Mouse (Mus musculus) c-Kit-positive CD71-positive TER-119-negative erythroid progenitor cells, embryonic 14.5 days (primary cell): Measurements from ENCODE around the gene Spire2.
"Not testable (repeated sequence)": the region's sequence is repeated elsewhere in the genome, so short reads cannot be mapped to it uniquely, and the experiment has no call there.

Source experiments
- DNase-seq: peaks from one replicate; pipeline ENCODE4 v3.0.0-alpha.2; 2013; ENCODE audit warnings: low read depth

Gene Spire2

DNA sequence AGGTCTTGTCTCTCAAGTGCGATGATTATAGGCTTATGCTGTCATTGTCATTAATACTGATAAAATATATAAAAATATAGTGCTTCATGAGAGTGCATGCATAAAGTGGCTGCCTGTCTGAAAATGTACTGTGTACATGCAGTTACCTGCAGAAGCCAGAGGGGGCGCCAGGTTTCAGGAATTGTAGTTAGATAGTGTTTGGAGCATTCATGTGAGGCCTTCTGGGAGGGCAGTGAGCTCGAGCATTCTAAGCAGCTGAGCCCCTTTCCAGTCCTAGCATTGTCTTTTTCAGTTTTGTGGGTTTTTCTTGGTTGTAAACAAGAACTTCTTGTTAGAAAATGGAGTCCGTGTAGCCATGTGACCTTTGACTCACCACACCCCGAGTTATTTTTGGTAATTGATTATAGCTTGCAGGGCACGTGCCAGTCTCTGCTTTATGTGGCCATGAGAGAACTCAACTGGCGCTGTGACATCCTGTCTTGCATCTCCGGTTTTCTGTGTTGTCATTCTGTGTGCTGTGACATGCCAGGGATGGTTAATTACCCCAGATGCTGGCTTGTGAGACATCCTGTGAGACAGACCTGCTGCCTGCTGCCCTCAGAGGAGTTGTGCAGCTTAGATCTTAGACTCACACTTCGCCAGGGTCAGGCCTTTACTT lies 52.5 kb downstream of the Spire2 start:
- DNase-seq, result peak; percentile 38

GRCm38 (mm10) chr8:123387041-123387440 lies 54.5 kb downstream of the Spire2 start:
- DNase-seq, result no peak

DNA sequence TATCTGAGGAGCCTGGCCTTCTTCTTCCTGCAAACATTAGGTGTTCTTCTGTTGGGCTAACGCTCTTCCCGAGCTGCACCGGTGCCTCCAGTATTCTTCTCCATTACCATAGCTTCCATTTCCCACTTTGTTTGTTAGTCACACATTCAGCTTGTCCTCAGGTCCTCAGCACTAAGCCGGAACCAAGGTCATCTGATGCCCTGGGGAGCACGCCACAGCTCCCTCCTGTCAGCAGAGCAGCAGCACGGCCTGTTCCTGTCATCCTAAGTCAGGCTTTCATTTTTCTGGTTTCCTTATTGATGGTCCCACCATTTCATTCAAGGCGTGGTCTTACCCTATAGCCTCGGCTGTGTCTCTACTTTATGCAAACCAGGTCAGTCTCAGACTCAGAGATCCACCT lies 55.3 kb downstream of the Spire2 start:
- no peak for DNase-seq

DNA sequence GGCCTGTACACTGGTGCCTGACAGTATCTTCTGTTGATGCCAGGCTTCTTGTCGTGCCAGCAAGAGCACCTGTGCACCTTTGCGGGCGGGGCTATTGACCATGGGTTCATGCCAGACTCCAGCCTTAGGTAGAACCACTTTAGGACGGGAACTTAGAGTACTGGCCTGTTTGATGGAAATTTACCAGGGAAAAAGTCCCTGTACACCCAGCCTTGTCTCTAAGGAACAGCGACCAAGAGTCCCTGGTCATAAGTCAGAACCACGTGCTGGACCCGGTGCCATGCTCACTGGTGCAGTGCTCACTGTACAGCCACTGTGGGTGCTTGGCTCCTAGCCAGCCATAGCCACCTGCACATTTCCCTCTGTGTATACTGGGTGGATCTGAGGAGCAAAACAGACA lies 56.5 kb downstream of the Spire2 start:
- no peak for DNase-seq

GRCm38 (mm10) chr8:123398308-123398707 lies 65.8 kb downstream of the Spire2 start:
- no peak for DNase-seq

DNA sequence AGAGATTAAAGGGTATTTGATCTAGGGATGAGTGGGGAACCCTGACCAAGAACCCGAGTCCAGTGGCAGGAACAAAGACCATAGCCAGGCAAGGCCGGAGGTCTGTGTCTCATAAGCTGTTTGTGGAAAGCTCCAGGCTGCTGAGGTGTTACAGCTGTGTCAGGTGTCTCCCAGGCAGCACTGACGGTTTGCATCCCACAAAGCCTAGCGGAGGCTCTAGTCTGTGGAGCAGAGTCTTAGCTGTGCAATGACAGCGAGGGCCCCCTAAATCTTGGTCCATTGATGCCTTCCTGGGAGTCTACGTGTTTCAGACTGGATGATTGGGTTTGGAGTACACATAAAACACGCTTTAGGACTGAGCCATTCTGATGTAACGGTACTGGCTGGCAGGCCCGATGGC lies 69.4 kb downstream of the Spire2 start:
- no peak for DNase-seq

DNA sequence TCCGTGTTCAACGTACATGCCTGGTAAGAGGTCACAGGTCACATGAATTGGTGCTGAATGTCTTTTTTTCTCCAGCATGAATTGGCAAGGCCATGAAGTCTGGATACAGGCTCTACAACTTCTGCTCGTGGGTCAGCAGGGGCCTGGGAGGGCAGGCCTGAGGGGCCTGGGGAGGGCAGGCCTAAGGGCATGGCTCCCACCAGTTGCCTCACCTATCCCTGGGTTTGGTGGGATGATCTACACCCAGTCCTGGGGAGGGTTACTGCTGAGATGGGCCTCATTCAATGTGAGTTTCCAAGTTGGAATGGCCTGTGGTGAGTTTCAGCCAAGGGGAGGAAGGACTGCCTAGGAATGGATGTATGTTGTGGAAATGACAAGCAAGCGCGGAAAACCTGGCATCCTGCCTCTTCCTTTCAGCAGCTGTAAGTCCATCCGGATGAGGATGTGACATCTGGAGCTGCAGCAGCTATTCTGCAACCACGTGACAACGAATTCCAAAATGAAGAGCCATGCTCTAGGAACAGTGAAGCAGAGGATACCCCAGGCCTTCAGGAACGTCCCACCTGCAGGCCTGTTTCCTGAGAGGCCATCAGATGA lies 70.3 kb downstream of the Spire2 start:
- DNase-seq, result no peak

DNA sequence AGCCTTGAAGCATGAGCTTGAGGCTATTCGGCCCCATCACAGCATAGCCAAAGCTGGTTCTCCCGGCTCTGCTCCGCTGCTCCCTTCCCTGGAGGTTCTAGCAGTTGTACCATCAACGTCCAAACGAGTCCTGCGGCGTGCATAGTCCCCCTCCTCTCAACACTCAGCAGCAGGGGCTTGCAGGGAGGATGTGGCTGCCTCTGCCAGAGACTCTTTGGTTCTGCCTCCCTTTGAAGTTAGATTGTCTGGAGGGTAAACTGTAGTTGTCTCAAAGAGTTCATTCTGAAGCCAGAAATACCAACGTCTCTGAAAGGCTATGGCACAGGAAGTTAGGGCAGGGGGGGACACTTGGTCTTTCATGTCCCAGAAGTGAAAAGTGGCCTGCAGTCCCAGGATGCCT lies 72.0 kb downstream of the Spire2 start:
- no peak for DNase-seq

DNA sequence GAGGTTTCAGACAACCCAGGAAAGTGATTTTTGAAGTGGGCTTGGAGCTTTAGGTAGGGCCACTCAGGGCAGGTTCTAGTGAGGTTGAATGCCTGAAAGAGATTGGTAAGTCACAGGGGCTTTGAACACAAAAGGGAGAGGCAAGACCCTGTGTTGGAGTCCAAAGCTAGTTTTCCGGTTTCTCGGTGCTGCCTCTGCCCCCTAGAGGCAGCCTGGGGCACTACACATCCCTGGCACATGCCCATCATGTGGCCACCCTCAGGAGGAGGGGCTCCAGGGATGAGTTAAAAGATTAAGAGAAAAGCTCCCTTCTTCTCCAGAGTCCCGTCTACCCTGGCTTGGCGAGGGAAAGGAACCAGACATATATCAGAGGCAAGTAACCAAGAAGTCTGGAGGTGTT lies 74.3 kb downstream of the Spire2 start, which contains the start of gene Mc1r:
Gene Mc1r, plus strand, starts transcription at position 322 of the 400 bp plus-strand sequence.
- peak; percentile 62 for DNase-seq

DNA sequence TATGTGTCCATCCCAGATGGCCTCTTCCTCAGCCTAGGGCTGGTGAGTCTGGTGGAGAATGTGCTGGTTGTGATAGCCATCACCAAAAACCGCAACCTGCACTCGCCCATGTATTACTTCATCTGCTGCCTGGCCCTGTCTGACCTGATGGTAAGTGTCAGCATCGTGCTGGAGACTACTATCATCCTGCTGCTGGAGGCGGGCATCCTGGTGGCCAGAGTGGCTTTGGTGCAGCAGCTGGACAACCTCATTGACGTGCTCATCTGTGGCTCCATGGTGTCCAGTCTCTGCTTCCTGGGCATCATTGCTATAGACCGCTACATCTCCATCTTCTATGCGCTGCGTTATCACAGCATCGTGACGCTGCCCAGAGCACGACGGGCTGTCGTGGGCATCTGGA lies 75.1 kb downstream of the Spire2 start:
- DNase-seq, result no peak

- no peak for DNase-seq
Observed at GRCm38 (mm10) chr8:123408586-123409544, 76.4 kb downstream of the Spire2 start.

GRCm38 (mm10) chr8:123410049-123410587 lies 77.6 kb downstream of the Spire2 start:
- no peak for DNase-seq

DNA sequence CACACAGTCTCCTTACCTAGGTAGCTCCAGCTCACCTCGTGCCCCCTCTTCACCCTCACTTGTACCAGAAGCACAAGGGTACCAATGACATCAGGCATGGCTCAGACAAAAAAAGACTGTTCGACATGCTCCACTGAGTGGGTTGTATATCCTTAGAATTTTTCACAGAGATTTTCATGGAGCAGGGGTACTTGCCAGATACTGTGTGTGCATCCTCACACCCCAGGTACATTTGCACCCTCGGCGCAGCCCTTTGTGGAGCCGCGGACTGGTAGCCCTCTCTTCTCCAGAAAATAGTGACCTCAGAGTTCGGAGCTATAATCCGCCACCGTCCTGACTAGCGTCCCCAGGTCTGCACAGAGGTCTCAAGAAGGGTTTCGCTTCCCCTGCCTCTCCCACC lies 78.3 kb downstream of the Spire2 start:
- DNase-seq, result no peak

DNA sequence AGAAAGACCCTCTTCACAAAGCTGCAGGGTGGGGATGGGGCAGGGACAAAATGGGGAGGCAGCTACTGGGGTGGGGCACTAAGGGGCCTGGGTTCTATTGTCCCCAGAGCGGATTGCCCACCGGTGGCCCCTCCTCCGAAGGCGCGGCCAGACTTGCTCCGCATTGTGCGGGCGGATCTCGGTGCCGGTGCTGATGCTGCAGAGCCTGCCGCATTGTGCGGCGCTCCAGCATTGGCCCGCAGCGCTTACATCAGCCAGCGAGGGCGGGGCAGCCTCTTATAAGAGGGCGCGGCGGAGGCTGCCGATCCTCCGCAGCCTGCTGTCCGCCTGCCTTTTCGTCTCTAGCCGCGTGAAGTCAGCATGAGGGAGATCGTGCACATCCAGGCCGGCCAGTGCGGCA lies 78.7 kb downstream of the Spire2 start, which contains the start of gene Tubb3:
Gene Tubb3, plus strand, starts transcription at position 179 of the 400 bp plus-strand sequence.
- DNase-seq, result no peak

- DNase-seq, result no peak
Observed at GRCm38 (mm10) chr8:123411781-123412327, 79.3 kb downstream of the Spire2 start.

GRCm38 (mm10) chr8:123412560-123413170 lies 80.2 kb downstream of the Spire2 start:
- no peak for DNase-seq

DNA sequence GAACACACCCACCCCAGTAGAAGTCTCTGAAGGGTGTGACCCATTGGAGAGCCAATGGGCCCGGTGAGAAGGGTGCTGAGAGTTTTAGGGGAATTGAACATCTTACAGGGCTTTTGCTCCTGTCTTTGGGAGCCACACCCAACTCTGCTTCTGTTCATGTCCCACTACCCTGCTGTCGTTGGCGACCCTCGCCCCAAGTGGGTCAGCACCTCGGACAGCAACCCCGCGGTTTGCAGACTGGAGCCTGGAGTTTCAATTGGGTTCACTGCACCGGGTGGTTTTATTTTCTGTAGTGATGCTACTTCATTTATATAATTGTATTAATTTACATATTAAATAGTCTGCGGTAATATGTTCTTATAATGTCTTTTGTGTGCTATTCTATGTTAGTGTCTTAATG lies 81.7 kb downstream of the Spire2 start:
- no peak for DNase-seq

DNA sequence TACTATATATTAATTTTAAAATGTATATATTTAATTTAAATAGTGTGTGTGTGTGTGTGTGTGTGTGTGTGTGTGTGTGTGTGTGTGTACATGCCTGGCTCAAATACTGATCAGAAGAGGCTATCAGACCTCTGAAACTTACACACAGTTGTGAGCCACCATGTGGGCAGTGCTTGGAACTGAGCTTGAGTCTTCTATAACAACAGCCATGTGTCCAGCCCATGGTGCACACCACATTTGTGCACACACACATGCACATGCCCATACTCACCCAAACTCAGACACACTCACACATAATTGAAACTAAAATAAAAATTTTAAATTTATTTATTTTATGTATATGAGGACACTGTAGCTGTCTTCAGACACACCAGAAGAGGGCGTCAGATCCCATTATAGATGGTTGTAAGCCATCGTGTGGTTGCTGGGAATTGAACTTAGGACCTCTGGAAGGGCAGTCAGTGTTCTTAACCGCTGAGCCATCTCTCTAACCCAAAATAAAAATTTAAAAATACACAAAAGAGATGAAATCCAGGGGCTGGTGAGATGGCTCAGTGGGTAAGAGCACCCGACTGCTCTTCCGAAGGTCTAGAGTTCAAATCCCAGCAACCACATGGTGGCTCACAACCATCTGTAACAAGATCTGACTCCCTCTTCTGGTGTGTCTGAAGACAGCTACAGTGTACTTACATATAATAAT lies 82.6 kb downstream of the Spire2 start:
- not testable (repeated sequence) for DNase-seq

- DNase-seq, result no peak
Observed at GRCm38 (mm10) chr8:123415967-123416943, 83.7 kb downstream of the Spire2 start.
